Mouse (Mus musculus) urinary bladder, postnatal 25 days (tissue): ENCODE measurements at regions not wholly inside any gene's neighbourhood (a gene's known extent, or its start where the extent isn't known, plus 50 kb on each side); places are given as distances from the start of the nearest gene placed in this dataset.
"Not testable (repeated sequence)": the region's sequence is repeated elsewhere in the genome, so short reads cannot be mapped to it uniquely, and the experiment has no call there.

ENCODE experiments used
- DNase-seq: peaks from one replicate; pipeline ENCODE4 v3.0.0; 2022; ENCODE audit warnings: low spot score

- no peak for DNase-seq
Observed at GRCm38 (mm10) chr10:120284785-120285184, 57.9 kb downstream of the Llph start.

GRCm38 (mm10) chr10:120291912-120292311 is 65.0 kb downstream of the Llph start:
- DNase-seq, result no peak

GRCm38 (mm10) chr10:120293381-120293780 is 66.5 kb downstream of the Llph start:
- not testable (repeated sequence) for DNase-seq

DNA sequence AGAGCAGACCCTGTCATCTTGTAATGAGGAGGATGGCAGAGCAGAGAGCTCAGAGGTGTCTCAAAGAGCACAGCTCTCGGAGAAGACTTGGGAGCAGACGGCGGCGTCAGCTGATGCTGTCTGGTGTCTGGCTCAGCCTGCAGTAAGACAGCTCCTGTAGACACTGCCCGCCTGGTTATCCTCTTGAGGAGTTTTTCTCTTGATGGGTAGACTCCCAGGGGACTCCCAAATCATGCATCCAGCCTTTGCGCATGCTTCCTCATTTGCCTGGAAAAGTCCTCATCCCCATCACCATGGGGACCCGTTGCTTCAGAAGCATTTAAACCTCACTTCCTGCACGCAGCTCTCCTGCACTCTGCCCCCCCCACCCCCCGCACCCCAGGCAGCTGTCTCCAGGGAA is 67.6 kb downstream of the Llph start:
- no peak for DNase-seq

GRCm38 (mm10) chr10:120297311-120297710 is 70.4 kb downstream of the Llph start:
- no peak for DNase-seq

DNA sequence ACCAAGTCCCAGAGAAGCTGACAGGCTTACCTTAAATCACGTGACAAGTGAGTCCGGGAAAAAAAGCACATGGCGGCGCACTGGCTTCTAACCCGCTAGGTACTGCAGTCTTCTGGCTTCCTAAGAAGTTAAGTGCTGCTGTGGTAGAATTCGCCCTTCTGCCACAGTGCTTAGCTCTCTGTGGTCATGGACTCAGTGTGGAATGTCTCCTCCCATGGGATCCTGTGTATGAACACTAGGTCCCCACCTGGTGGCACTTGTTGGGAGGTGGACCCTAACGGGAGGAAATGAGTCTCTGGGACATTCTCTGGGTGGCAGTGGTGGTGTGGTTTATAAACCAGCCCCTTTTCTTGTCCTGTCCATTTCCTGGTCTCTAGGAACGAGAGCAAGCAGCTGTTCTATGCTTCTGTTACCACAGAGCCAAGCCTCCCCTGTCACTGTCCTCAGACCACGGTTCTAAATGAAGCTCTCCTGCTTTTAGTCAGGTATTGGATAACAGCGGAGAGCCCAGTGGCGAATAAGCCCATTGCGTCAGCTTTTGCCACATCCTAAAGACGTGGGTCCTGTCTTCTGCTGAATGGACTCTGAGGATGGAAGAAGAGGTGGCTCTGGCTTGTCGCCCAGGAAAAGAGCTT is 71.5 kb downstream of the Llph start:
- no peak for DNase-seq

DNA sequence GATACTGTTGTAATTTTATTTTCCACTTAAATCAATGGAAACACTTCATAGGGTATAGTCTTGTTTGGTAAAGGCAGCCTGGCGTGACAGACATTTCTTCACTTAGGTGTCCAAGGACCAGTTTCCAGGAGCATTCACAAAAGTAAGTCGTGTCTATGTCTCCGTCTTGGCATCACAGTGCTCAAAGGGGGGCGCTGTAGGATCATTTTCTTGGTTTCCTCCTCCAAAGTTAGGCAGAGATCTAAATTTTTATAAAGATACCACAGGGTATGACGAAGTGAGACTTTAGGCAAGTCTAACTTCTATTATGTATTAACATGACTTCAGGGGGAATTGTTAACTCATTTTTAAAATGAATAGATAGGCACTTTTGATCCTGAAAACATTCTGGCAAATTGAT is 79.1 kb downstream of the Llph start:
- peak; percentile 25 for DNase-seq

DNA sequence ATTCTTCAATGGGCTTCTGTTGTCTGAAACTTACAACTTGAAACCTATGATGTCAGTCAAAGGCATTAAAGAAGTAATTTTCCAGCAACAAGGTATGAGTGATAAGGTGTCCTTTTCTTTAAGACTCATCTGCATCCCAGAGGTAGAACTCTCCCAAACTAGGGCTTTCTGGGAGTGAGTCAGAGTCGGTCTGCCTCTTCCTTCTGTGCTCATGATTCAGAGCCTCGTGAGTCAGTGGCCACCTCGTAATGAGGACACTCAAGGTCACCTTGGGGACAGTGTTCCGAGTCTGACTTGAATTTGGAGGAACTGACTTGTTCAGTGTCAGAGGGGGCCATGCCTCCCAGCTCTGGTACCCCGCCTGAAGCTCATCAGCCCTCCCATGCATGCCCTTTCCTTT is 81.8 kb downstream of the Llph start:
- DNase-seq, result no peak
